Mouse (Mus musculus): Measurements from ENCODE around the gene P2ry6. TPM values are rescaled to one million over a fixed set of nuclear protein-coding genes. Genes with fewer than 3 reads are reported as not detected.

The P2ry6 gene
- total and polyA plus RNA-seq, 2 experiments from 2014 or later, result 2.7 to 4.3 TPM

- H3K27me3 ChIP-seq (ENCODE audit: insufficient read depth, low read length), result no peaks in the 10 kb centered on the region
- no peaks in the 10 kb centered on the region for H3K9me3 ChIP-seq (ENCODE audit: low read length)
- H3K4me3 ChIP-seq (ENCODE audit: low read depth, low read length), result no peak overlapping the region
- WGBS, result 93% methylated on average over 5 of the region's 5 CpGs
- no peaks in the 10 kb centered on the region for H3K36me3 ChIP-seq (ENCODE audit: insufficient read depth, low read length)
- no peaks in the 10 kb centered on the region for H3K4me1 ChIP-seq (ENCODE audit: insufficient read depth, low read length)
- H3K4me2 ChIP-seq (ENCODE audit: low read depth, low read length, poor library complexity, severe bottlenecking), result no peak overlapping the region
- no peak for ATAC-seq (ENCODE audit: low FRiP score)
- no peak overlapping the region for H3K27ac ChIP-seq (ENCODE audit: low read depth, low read length)
- DNase-seq (ENCODE audit: low spot score), result no peak
- no peak for TF ChIP-seq CTCF (IDR thresholded peaks at IDR 0.05)
- H3K9ac ChIP-seq (replicated peaks; ENCODE audit: low read length, poor library complexity, severe bottlenecking), result no peak overlapping the region
These were observed 25.2 kb upstream of the P2ry6 start for GRCm38 (mm10) chr7:100999623-101000022.

- TF ChIP-seq CTCF (IDR thresholded peaks at IDR 0.05), result no peak
- Histone ChIP-seq H3K27ac (ENCODE audit: low read depth, low read length) (no peak overlapping the region), H3K4me1 (ENCODE audit: insufficient read depth, low read length) (no peaks in the 10 kb centered on the region), H3K27me3 (ENCODE audit: insufficient read depth, low read length) (no peaks in the 10 kb centered on the region), H3K36me3 (ENCODE audit: insufficient read depth, low read length) (no peaks in the 10 kb centered on the region), H3K4me2 (ENCODE audit: low read depth, low read length, poor library complexity, severe bottlenecking) (no peak overlapping the region), H3K9ac (replicated peaks; ENCODE audit: low read length, poor library complexity, severe bottlenecking) (no peak overlapping the region), H3K9me3 (ENCODE audit: low read length) (no peaks in the 10 kb centered on the region), H3K4me3 (ENCODE audit: low read depth, low read length) (no peak overlapping the region)
- WGBS, result 92% methylated on average over 24 of the region's 24 CpGs
- no peak for ATAC-seq (ENCODE audit: low FRiP score)
- DNase-seq (ENCODE audit: low spot score), result no peak
These were observed 24.1 kb upstream of the P2ry6 start for GRCm38 (mm10) chr7:100998578-100998960.

GRCm38 (mm10) chr7:100997951-100998577 is 23.6 kb upstream of the P2ry6 start:
- Histone ChIP-seq H3K4me2 (ENCODE audit: low read depth, low read length, poor library complexity, severe bottlenecking) (no peak overlapping the region), H3K9ac (replicated peaks; ENCODE audit: low read length, poor library complexity, severe bottlenecking) (no peak overlapping the region), H3K36me3 (ENCODE audit: insufficient read depth, low read length) (no peaks in the 10 kb centered on the region), H3K27ac (ENCODE audit: low read depth, low read length) (no peak overlapping the region), H3K4me3 (ENCODE audit: low read depth, low read length) (no peak overlapping the region), H3K4me1 (ENCODE audit: insufficient read depth, low read length) (no peaks in the 10 kb centered on the region), H3K9me3 (ENCODE audit: low read length) (no peaks in the 10 kb centered on the region), H3K27me3 (ENCODE audit: insufficient read depth, low read length) (no peaks in the 10 kb centered on the region)
- DNase-seq (ENCODE audit: low spot score), result peak; percentile 23
- no peak for TF ChIP-seq CTCF (IDR thresholded peaks at IDR 0.05)
- no peak for ATAC-seq (ENCODE audit: low FRiP score)
- 90% methylated on average over 31 of the region's 31 CpGs for WGBS

GRCm38 (mm10) chr7:100997215-100997614 is 22.8 kb upstream of the P2ry6 start:
- no peak for TF ChIP-seq CTCF (IDR thresholded peaks at IDR 0.05)
- ATAC-seq (ENCODE audit: low FRiP score) (no peak), DNase-seq (ENCODE audit: low spot score) (no peak)
- 73% methylated on average over 1 of the region's 1 CpGs for WGBS
- H3K9me3 ChIP-seq (ENCODE audit: low read length), result no peaks in the 10 kb centered on the region
- no peak overlapping the region for H3K4me2 ChIP-seq (ENCODE audit: low read depth, low read length, poor library complexity, severe bottlenecking)
- H3K4me3 ChIP-seq (ENCODE audit: low read depth, low read length), result no peak overlapping the region
- no peak overlapping the region for H3K9ac ChIP-seq (replicated peaks; ENCODE audit: low read length, poor library complexity, severe bottlenecking)
- H3K27me3 ChIP-seq (ENCODE audit: insufficient read depth, low read length), result no peaks in the 10 kb centered on the region
- no peaks in the 10 kb centered on the region for H3K4me1 ChIP-seq (ENCODE audit: insufficient read depth, low read length)
- H3K27ac ChIP-seq (ENCODE audit: low read depth, low read length), result no peak overlapping the region
- H3K36me3 ChIP-seq (ENCODE audit: insufficient read depth, low read length), result no peaks in the 10 kb centered on the region

GRCm38 (mm10) chr7:100995951-100996350 is 21.5 kb upstream of the P2ry6 start:
- TF ChIP-seq CTCF (IDR thresholded peaks at IDR 0.05), result no peak

GRCm38 (mm10) chr7:100995260-100995864 is 20.9 kb upstream of the P2ry6 start:
- ATAC-seq (ENCODE audit: low FRiP score) (no peak), DNase-seq (ENCODE audit: low spot score) (no peak)
- no peaks in the 10 kb centered on the region for H3K9me3 ChIP-seq (ENCODE audit: low read length)

More at GRCm38 (mm10) chr7:100995951-100996350, 21.5 kb upstream of the P2ry6 start:
- no peak for DNase-seq (ENCODE audit: low spot score)
- Histone ChIP-seq H3K9ac (replicated peaks; ENCODE audit: low read length, poor library complexity, severe bottlenecking) (no peak overlapping the region), H3K4me1 (ENCODE audit: insufficient read depth, low read length) (no peaks in the 10 kb centered on the region), H3K9me3 (ENCODE audit: low read length) (no peaks in the 10 kb centered on the region), H3K27ac (ENCODE audit: low read depth, low read length) (no peak overlapping the region), H3K4me3 (ENCODE audit: low read depth, low read length) (no peak overlapping the region), H3K36me3 (ENCODE audit: insufficient read depth, low read length) (no peaks in the 10 kb centered on the region), H3K4me2 (ENCODE audit: low read depth, low read length, poor library complexity, severe bottlenecking) (no peak overlapping the region), H3K27me3 (ENCODE audit: insufficient read depth, low read length) (no peaks in the 10 kb centered on the region)
- no peak for ATAC-seq (ENCODE audit: low FRiP score)
- 93% methylated on average over 3 of the region's 3 CpGs for WGBS

More at GRCm38 (mm10) chr7:100995260-100995864, 20.9 kb upstream of the P2ry6 start:
- 87% methylated on average over 7 of the region's 7 CpGs for whole genome bisulfite sequencing
- Histone ChIP-seq H3K4me1 (ENCODE audit: insufficient read depth, low read length) (no peaks in the 10 kb centered on the region), H3K27me3 (ENCODE audit: insufficient read depth, low read length) (no peaks in the 10 kb centered on the region), H3K27ac (ENCODE audit: low read depth, low read length) (no peak overlapping the region), H3K9ac (replicated peaks; ENCODE audit: low read length, poor library complexity, severe bottlenecking) (no peak overlapping the region), H3K36me3 (ENCODE audit: insufficient read depth, low read length) (no peaks in the 10 kb centered on the region), H3K4me3 (ENCODE audit: low read depth, low read length) (no peak overlapping the region), H3K4me2 (ENCODE audit: low read depth, low read length, poor library complexity, severe bottlenecking) (no peak overlapping the region)
- TF ChIP-seq CTCF (IDR thresholded peaks at IDR 0.05), result no peak
